Mouse (Mus musculus) G1E-ER4 (cell line): ENCODE results near the gene Rgs11. TPM values are rescaled to one million over a fixed set of nuclear protein-coding genes. Genes with fewer than 3 reads are reported as not detected.

ENCODE experiments used
- GATA1 ChIP-seq: IDR thresholded peaks from one replicate; pipeline ENCODE4 v1.8.0; 2012; ENCODE audit warnings: low read length, inconsistent platforms
- polyA plus RNA-seq: library from polyadenylated mRNA; stranded (reverse); fragments of >175 nt; gene quantifications from 2 replicates; pipeline ENCODE4 v1.2.3, GENCODE M21; 2012

The Rgs11 gene
- polyA plus RNA-seq, result 8.4 and 8.7 TPM in 2 replicates

GRCm38 (mm10) chr17:26202737-26203136, at the start of gene Rgs11:
Gene Rgs11 (plus strand): TSS chr17:26202951.
- TF ChIP-seq GATA1, result no peak

DNA sequence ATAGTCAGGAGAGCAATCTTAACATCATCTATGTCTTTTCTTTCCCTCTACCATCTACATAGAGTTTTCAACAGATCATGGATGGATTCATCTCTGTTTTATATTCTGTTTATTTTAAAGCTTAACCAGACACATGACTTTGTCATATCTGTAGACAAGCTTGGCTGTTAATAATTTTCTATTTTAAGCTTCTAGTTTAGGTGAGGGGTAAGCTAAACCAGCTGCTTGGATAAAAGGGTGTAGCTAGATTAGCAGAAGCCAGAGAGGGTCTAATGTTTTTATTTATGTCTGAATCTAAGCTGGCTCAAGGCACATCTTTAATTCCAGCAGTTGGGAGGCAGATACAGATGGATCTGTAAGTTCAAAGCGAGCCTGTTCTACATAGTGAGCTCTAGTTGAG, 40.0 kb upstream of the Rgs11 start:
- TF ChIP-seq GATA1, result no peak

DNA sequence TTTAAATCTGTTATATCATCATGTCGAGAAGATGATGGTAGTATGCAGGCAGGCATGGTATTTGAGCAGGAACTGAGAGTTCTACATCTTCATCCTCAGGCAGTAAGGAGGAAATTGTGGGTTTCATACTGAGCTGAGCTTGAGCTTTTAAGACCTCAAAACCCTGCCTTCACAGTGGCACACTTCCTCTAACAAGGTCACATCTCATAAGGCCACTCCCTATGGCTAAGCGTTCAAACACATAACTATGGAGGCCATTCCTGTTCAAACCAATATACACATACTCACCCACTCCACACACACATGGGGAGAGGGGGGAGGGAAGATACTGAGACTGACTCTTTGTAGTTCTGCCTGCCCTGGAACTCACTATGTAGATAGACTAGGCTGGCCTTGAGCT, 34.7 kb upstream of the Rgs11 start:
- no peak for TF ChIP-seq GATA1

- TF ChIP-seq GATA1, result no peak
Measured at GRCm38 (mm10) chr17:26178611-26179010, 24.1 kb upstream of the Rgs11 start.

DNA sequence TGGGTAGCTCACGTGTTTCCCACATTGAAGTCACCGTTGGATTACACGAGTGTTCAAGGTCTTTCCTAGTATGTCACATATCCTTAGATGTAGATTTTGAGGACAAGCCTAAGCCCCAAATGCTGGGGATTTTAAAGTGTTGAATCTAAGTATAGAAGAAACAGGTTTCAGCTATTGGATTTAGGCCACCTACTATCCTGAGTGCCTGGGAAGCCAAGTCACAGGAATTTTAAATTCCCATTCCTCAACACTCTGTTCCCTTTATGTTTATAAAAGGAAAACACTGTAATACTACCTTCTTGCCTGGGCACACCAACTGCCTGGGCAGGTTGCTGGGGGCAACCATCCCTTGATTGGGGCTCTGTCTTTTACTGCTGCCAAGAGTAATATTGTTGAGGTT, 21.6 kb upstream of the Rgs11 start:
- TF ChIP-seq GATA1, result no peak

DNA sequence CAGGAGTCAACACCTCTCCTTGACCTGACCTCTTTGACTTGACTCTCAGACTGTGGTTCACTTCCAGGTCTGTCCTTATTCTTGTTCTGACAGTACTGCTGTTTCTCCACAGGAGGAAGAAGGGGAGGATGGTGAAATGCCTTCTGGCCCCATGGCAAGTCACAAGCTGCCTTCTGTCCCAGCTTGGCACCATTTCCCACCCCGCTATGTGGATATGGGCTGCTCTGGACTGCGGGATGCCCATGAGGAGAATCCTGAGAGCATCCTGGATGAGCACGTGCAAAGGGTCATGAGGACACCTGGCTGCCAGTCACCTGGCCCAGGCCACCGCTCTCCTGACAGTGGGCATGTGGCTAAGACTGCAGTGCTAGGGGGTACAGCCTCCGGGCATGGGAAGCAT, 15.2 kb upstream of the Rgs11 start:
- no peak for TF ChIP-seq GATA1

DNA sequence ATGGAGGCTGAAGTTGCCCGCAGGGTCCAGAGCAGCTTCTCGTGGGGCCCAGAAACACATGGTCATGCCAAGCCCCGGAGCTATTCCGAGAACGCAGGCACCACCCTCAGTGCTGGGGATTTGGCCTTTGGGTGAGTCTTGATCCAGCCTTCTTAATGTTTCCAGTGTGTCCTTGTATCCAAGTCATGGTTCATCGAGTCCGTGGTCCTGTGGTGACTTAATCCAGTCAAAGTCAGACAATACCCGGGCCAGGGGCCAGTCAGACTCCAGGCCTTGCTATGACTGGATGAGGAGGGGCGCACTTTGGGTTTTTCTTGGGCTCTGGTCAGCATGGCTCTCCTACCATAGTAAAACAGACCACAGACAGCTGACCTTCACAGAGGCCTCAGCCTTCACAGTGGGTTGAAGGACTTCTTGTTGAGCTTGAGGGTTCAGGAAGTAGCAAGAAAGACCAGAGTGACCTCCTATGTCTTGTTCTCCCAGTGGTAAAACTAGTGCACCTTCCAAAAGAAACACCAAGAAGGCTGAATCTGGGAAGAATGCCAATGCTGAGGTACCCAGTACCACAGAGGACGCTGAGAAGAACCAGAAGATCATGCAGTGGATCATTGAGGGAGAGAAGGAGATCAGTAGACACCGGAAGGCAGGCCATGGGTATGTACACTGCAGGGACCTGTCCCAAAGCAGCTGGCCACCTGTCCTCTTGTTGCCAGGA, 14.5 kb upstream of the Rgs11 start:
- no peak for TF ChIP-seq GATA1

- TF ChIP-seq GATA1, result no peak
Measured at GRCm38 (mm10) chr17:26192481-26193190, 10.1 kb upstream of the Rgs11 start.

- no peak for TF ChIP-seq GATA1
Measured at GRCm38 (mm10) chr17:26198892-26199291, 3.9 kb upstream of the Rgs11 start, which contains the start of gene Pdia2. Gene Pdia2 (minus strand): TSS chr17:26199087.

- TF ChIP-seq GATA1, result no peak
Measured at GRCm38 (mm10) chr17:26200831-26201705, 1.7 kb upstream of the Rgs11 start.

- TF ChIP-seq GATA1, result no peak
Measured at GRCm38 (mm10) chr17:26201998-26202397, 753 bp upstream of the Rgs11 start.

DNA sequence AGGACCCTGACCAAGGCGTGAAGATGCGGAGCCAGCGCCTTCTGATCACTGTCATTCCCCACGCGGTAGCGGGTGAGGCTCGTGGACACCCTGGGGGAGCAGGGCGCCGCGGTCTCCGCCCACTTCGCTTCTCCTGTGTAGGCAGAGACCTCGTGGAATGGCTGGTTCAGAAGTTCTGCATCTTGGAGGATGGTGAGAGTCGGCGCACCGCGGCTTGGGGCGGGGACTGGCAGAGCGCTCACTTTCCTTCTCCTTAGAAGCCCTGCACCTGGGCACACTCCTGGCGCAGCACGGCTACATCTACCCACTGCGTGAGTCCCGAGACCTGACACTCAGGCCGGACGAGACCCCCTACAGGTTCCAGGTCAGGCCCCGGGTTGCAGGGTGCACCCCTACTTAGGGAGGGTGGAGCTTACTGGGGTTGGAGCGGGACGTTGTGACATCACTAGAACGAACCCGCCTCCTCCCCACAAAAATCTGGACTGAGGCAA, 615 bp downstream of the Rgs11 start:
- no peak for TF ChIP-seq GATA1

DNA sequence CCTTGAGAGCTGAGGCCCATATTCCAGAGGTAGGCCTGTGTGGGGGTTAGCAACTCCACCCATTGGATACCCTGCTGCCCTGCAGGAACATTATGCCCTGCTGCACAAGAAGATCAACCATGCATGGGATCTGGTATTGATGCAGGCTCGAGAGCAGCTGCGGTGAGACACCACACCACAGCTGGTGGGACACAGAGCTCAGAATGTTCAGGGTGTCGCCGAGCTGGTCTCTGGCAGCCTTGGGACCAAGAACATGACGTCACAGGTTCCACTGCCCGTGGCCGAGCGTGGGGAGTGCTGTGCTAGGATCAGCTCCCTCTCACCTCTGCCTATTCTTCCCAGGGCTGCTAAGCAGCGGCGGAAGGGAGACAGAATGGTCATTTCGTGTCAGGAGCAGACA, 2.0 kb downstream of the Rgs11 start:
- no peak for TF ChIP-seq GATA1

GRCm38 (mm10) chr17:26206392-26206791, 3.6 kb downstream of the Rgs11 start:
- no peak for TF ChIP-seq GATA1

- TF ChIP-seq GATA1, result no peak
Measured at GRCm38 (mm10) chr17:26207686-26208085, 4.9 kb downstream of the Rgs11 start, which contains the start of gene Arhgdig. Gene Arhgdig (minus strand): TSS chr17:26207786.

DNA sequence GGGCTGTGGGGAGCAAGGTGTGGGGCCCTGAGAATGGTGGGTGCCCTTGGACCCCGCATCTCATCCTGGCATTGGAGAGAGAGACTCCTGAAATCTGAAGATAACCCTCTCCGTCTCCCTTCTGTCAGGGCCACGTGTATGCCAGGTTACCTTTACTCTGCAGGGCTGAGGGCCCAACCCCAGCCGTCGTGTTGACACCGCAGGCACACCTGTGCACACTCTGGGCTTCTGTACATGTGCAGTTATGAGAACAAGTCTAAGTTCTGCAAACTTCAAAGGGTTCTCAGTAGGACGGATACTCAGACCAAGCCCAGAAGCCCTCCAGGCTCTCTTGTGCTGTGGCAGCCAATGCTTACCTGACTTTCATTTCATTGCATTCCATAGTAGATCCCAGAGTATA, 9.5 kb downstream of the Rgs11 start:
- TF ChIP-seq GATA1, result no peak
